Mouse (Mus musculus) G1E (cell line): ENCODE measurements around the gene Arrdc3.

Experiments
- CTCF ChIP-seq: IDR thresholded peaks from 2 replicates; pipeline ENCODE4 v1.5.1; 2012; ENCODE audit warnings: low read depth, low read length, inconsistent platforms, mixed read lengths
- GATA1 ChIP-seq: IDR thresholded peaks from 2 replicates; pipeline ENCODE4 v1.6.1; 2012; ENCODE audit warnings: borderline replicate concordance, low read length, inconsistent platforms, mixed read lengths
- GATA2 ChIP-seq: IDR thresholded peaks from 2 replicates; pipeline ENCODE4 v1.6.1; 2012; ENCODE audit warnings: low read depth, low read length, inconsistent platforms, borderline replicate concordance
- POLR2AphosphoS5 ChIP-seq: IDR thresholded peaks from 2 replicates; pipeline ENCODE4 v1.6.1; 2012; ENCODE audit warnings: low read depth, low read length, inconsistent platforms; ENCODE audit not compliant: insufficient replicate concordance
- TAL1 ChIP-seq: conservative IDR thresholded peaks from 2 replicates; pipeline ENCODE4 v1.6.1; 2012; ENCODE audit warnings: low read depth, low read length, inconsistent platforms, mixed read lengths

DNA sequence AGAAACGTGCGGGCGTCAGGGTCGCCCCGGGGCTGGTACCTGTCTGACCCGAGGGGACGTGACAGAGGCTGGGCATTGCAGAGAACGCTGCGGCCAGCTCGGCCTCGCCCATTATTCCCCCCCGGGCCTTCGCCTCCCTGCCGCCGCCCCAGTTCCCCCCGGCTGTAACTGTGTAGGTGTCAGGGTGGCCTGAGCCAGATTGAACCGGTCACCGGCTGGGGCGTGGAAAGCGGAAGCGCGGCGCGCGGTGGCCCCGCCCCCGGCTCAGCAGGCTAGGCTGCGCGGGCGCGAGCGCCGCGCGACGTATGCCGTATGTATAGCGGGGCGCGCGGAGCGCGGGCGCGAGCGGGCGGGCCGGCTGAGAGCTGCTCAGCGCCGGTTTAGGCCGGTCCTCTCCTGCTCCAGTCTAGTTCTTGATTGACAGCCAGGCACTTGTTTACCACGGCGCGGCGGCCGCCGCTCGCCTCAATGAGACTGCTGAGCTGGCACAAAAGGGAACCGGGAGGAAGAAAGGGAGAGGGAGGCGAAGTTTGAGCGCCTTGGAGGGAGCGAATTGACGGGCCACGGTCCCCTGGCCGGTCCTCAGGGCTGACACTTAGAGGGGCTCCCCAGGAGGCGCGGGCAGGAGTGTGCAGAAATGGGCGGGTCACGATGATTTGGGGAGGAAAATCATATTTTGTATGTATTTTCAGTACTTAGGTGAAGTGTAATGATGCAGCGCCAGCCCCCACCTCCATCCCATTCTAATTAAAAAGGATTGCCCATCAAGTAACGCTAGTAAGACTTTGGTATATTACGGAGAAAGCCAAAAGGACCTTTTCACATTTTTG lies 2.9 kb downstream of the Arrdc3 start:
- no peak for TF ChIP-seq CTCF
- TF ChIP-seq GATA1: no peak
- no peak for TF ChIP-seq POLR2AphosphoS5
- no peak for TF ChIP-seq TAL1
- TF ChIP-seq GATA2: no peak
